In the genomic region with DNA sequence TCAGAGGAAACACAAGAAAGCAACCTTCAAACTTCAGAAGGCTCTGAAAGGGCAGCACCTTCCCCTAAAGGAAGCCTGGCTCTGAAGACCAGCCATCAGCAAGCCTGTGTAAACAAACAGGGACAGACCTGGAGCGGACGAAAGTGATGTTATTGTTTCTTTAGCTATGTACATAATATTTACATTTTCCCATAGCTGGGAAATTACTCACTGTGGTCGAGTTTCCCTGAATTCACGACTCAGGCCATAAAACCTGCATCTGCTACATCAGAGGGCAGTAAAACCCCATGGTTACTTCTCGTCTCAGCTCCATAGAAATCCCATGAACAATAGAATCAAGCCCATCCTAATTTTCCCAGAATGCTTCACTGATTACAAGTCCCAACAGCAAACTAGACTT, we compare ENCODE assay signal across 12 mouse cellular contexts. TPM values are rescaled to one million over a fixed set of nuclear protein-coding genes. Genes with fewer than 3 reads are reported as not detected.
DNase-seq lines count a peak whose midpoint lies in the region; ATAC-seq and TF ChIP-seq lines count a peak whose summit lies in the region.
"Had no signal": no experiment of that assay in that cellular context is flagged by ENCODE, and none has a peak within 500 bp of the region (broad histone marks: within the 10 kb centered on the region; RNA-seq: fewer than 3 reads in every experiment).

No protein-coding gene starts in this region.

- 26% methylated on average over 5 of the region's 5 CpGs for WGBS in kidney, postnatal 0 days
- 38% methylated on average over 5 of the region's 5 CpGs for WGBS in embryonic facial prominence, embryonic 14.5 days
- 22% methylated on average over 5 of the region's 5 CpGs for WGBS in limb, embryonic 14.5 days

- H3K27ac ChIP-seq in gastrocnemius, adult 2 months = peak overlapping the region; percentile 24; the same call in 1 of the 2 replicates
- peak overlapping the region; percentile 9; the same call in 1 of the 2 replicates for H3K27ac ChIP-seq in kidney, postnatal 0 days
- peak overlapping the region; percentile 56 for H3K27ac ChIP-seq in embryonic facial prominence, embryonic 14.5 days (replicated peaks; ENCODE audit: low read depth, low read length)
- H3K27ac ChIP-seq in limb, embryonic 14.5 days (replicated peaks; ENCODE audit: low read depth, low read length) = peak overlapping the region; percentile 58; the same call in 1 of the 2 replicates
- H3K27ac ChIP-seq: layer of hippocampus, adult 2 months; midbrain, embryonic 13.5 days; neural tube, embryonic 12.5 days had no signal

- 0 out of 2 replicates have a peak, but pooled peaks cover 6% of the 10 kb centered on the region for H3K36me3 ChIP-seq in kidney, postnatal 0 days (ENCODE audit: insufficient read depth, low read length)
- H3K36me3 ChIP-seq in embryonic facial prominence, embryonic 14.5 days (ENCODE audit: control insufficient read depth, insufficient read depth, low read length) = no peaks in the 10 kb centered on the region
- 0 out of 2 replicates have a peak, but pooled peaks cover 3% of the 10 kb centered on the region for H3K36me3 ChIP-seq in limb, embryonic 14.5 days (ENCODE audit: control insufficient read depth, insufficient read depth, low read length)
- H3K36me3 ChIP-seq: midbrain, embryonic 13.5 days; neural tube, embryonic 12.5 days had no signal

- H3K9ac ChIP-seq in kidney, postnatal 0 days (ENCODE audit: low read depth, low read length) = no peak overlapping the region
- H3K9ac ChIP-seq in embryonic facial prominence, embryonic 14.5 days (ENCODE audit: low read depth, low read length) = no peak overlapping the region
- no peak overlapping the region for H3K9ac ChIP-seq in limb, embryonic 14.5 days (ENCODE audit: low read depth, low read length, severe bottlenecking)
- H3K9ac ChIP-seq: midbrain, embryonic 13.5 days; neural tube, embryonic 12.5 days had no signal

- no peaks in the 10 kb centered on the region for H3K9me3 ChIP-seq in kidney, postnatal 0 days (replicated peaks; ENCODE audit: low read length)
- no peaks in the 10 kb centered on the region for H3K9me3 ChIP-seq in embryonic facial prominence, embryonic 14.5 days (ENCODE audit: control insufficient read depth, low read length)
- H3K9me3 ChIP-seq in limb, embryonic 14.5 days (ENCODE audit: control insufficient read depth, low read length) = no peaks in the 10 kb centered on the region
- H3K9me3 ChIP-seq: midbrain, embryonic 13.5 days; neural tube, embryonic 12.5 days had no signal

- no peak overlapping the region for H3K4me3 ChIP-seq in gastrocnemius, adult 2 months
- no peak overlapping the region for H3K4me3 ChIP-seq in kidney, postnatal 0 days (replicated peaks; ENCODE audit: low read depth, low read length)
- H3K4me3 ChIP-seq in embryonic facial prominence, embryonic 14.5 days (ENCODE audit: low read depth, low read length) = no peak overlapping the region
- no peak overlapping the region for H3K4me3 ChIP-seq in limb, embryonic 14.5 days (replicated peaks; ENCODE audit: low read length)
- H3K4me3 ChIP-seq: layer of hippocampus, adult 2 months; midbrain, embryonic 13.5 days; neural tube, embryonic 12.5 days had no signal

- H3K4me2 ChIP-seq in kidney, postnatal 0 days (ENCODE audit: low read length) = no peak overlapping the region
- no peak overlapping the region for H3K4me2 ChIP-seq in embryonic facial prominence, embryonic 14.5 days (ENCODE audit: low read depth, low read length)
- no peak overlapping the region for H3K4me2 ChIP-seq in limb, embryonic 14.5 days (replicated peaks; ENCODE audit: low read depth, low read length, severe bottlenecking)
- H3K4me2 ChIP-seq: midbrain, embryonic 13.5 days; neural tube, embryonic 12.5 days had no signal

- no peak for ATAC-seq in kidney, postnatal 0 days (replicated peaks; ENCODE audit: low FRiP score, low read depth)
- ATAC-seq in embryonic facial prominence, embryonic 14.5 days (ENCODE audit: low read depth) = no peak
- ATAC-seq in limb, embryonic 14.5 days (ENCODE audit: low FRiP score, low read depth) = peak; percentile 44; the same call in 1 of the 2 replicates
- ATAC-seq in inflammation-experienced regulatory T-cells, adult 6 months = no peak
- ATAC-seq: midbrain, embryonic 13.5 days had no signal

- no peak for DNase-seq in gastrocnemius, adult 2 months
- no peak for DNase-seq in gastrocnemius, postnatal 25 days
- DNase-seq in kidney, postnatal 0 days (ENCODE audit: low spot score) = no peak
- no peak for DNase-seq in kidney, postnatal 36 days
- DNase-seq in embryonic facial prominence, embryonic 14.5 days (ENCODE audit: low spot score) = no peak
- DNase-seq in limb, embryonic 14.5 days (ENCODE audit: low spot score) = no peak
- no peak for DNase-seq in adrenal gland, adult 18-20 months (ENCODE audit: low spot score in 2 of 2)
- DNase-seq: adrenal gland, adult 8-10 months had no signal

- intact Hi-C loops in gastrocnemius, adult 2 months (cut with DNase I) = no loop called here

- H3K27me3 ChIP-seq in kidney, postnatal 0 days (ENCODE audit: insufficient read depth, low read length) = no peaks in the 10 kb centered on the region
- no peaks in the 10 kb centered on the region for H3K27me3 ChIP-seq in embryonic facial prominence, embryonic 14.5 days (replicated peaks; ENCODE audit: control insufficient read depth, insufficient read depth, low read length)
- no peaks in the 10 kb centered on the region for H3K27me3 ChIP-seq in limb, embryonic 14.5 days (ENCODE audit: control insufficient read depth, insufficient read depth, low read length)
- H3K27me3 ChIP-seq: neural tube, embryonic 12.5 days had no signal

- TF ChIP-seq CTCF in gastrocnemius, adult 2 months (IDR thresholded peaks at IDR 0.05) = no peak
- TF ChIP-seq CTCF in kidney, postnatal 0 days (IDR thresholded peaks at IDR 0.05; ENCODE audit: low read depth) = no peak

- peaks cover 31% of the 10 kb centered on the region for H3K4me1 ChIP-seq in kidney, postnatal 0 days (replicated peaks; ENCODE audit: insufficient read depth, low read length)
- H3K4me1 ChIP-seq in embryonic facial prominence, embryonic 14.5 days (ENCODE audit: control insufficient read depth, insufficient read depth, low read length) = peaks cover 49% of the 10 kb centered on the region
- H3K4me1 ChIP-seq in limb, embryonic 14.5 days (ENCODE audit: control insufficient read depth, insufficient read depth, low read length) = peaks cover 57% of the 10 kb centered on the region

- no peak for TF ChIP-seq POLR2A in limb, embryonic 14.5 days (IDR thresholded peaks at IDR 0.05; ENCODE audit: borderline replicate concordance, extremely low read depth, insufficient read depth, insufficient read length)

RNA-seq across cellular contexts. Expression of a gene that starts 11.1 kb away (rescaled TPM):
- 10 to 100 TPM; 29.2 to 47.3 TPM for total RNA-seq in gastrocnemius, adult 2 months (2021)
- total RNA-seq in gastrocnemius, postnatal 25 days (2021) = 10 to 100 TPM; 48.5 to 51.3 TPM
- polyA plus RNA-seq in kidney, postnatal 0 days (2015; fragmentation: Nextera tagmentation; extraction: Ambion mirVana) = 11.9 and 12.5 TPM in 2 replicates
- polyA plus RNA-seq in embryonic facial prominence, embryonic 14.5 days (2014; fragmentation: Nextera tagmentation; extraction: Ambion mirVana) = 23.6 and 27.0 TPM in 2 replicates
- 22.3 and 23.2 TPM in 2 replicates for polyA plus RNA-seq in limb, embryonic 14.5 days (2012; rRNA removed)
- polyA plus RNA-seq in limb, embryonic 14.5 days (2014; fragmentation: Nextera tagmentation; extraction: Ambion mirVana) = 19.4 and 20.7 TPM in 2 replicates
- 10 to 100 TPM; 39.2 to 44.8 TPM for total RNA-seq in adrenal gland, adult 18-20 months (2021)
- polyA plus RNA-seq in inflammation-experienced regulatory T-cells, adult 6 months (2017; shearing (Covaris generic)) = 1 to 10 TPM; 6.1 to 6.8 (median 6.2) TPM
